Mouse (Mus musculus): ENCODE results near the gene Dnmt3l. TPM values are rescaled to one million over a fixed set of nuclear protein-coding genes. Genes with fewer than 3 reads are reported as not detected.

The Dnmt3l gene
- total and polyA plus RNA-seq, 2 experiments from 2014 or later: not detected

- no peaks in the 10 kb centered on the region for H3K4me1 ChIP-seq (ENCODE audit: control insufficient read depth, insufficient read depth)
- H3K27me3 ChIP-seq (ENCODE audit: control insufficient read depth, insufficient read depth, low read length): no peaks in the 10 kb centered on the region
- WGBS: 9% methylated on average over 16 of the region's 16 CpGs
- DNase-seq (ENCODE audit: low spot score): no peak
- H3K27ac ChIP-seq (ENCODE audit: low read depth): no peak overlapping the region
- H3K4me2 ChIP-seq (ENCODE audit: low read depth, low read length): peak overlapping the region; percentile 34
- no peaks in the 10 kb centered on the region for H3K9me3 ChIP-seq (replicated peaks; ENCODE audit: control insufficient read depth, low read length)
- ATAC-seq (ENCODE audit: insufficient read depth, low read depth): peak; percentile 27; the same call in 1 of the 2 replicates
- no peaks in the 10 kb centered on the region for H3K36me3 ChIP-seq (replicated peaks; ENCODE audit: control insufficient read depth, insufficient read depth, low read length)
- TF ChIP-seq EP300 (IDR thresholded peaks at IDR 0.05; ENCODE audit: low read depth): no peak
- no peak for TF ChIP-seq CTCF (IDR thresholded peaks at IDR 0.05; ENCODE audit: low read depth)
- no peak overlapping the region for H3K4me3 ChIP-seq (ENCODE audit: low read depth, low read length)
- no peak overlapping the region for H3K9ac ChIP-seq (replicated peaks; ENCODE audit: low read depth, low read length)
Observed at GRCm38 (mm10) chr10:78100989-78101780, 59.4 kb downstream of the Dnmt3l start.

DNA sequence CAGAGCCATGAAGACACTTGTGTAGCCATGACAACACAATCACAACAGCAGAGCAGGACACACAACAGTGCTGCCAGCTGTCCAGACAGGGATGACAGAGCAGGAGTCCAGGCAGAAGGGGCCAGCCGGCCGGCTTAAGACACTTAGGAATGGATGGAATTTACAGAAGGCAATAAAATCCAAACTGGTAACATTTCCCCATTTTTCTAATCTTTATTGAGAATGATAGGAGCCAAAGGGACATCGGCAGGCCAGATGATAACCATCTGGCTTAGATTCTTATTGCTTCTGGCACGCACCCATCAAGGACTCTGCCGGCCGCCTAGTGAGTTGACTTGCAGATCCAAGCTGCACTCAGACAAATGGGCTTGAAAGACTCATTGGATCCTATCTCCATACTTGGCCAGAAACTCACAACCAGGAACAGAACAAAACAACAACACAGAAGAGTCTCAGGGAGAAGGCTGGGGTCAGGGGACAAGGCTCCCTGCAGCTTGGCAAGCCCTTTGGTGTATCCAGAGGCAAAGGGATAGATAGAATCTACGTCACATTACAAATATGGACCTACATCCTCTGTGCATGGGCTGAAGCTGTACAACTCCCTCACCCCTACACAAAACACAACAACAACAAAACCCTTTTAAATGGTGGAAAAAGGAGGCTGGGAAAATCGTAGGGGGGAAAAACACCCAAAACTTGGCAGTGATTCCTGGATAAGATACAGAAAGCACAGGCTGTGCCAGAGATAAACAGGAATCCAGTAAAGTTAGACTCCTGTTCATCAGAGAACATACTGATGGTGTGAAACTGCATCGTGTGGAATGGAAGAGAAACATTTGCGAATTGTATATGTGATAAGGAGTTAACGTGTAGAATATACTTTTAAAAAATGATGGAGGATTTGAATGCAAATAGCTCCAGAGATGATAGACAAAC lies 63.1 kb downstream of the Dnmt3l start:
- 57% methylated on average over 11 of the region's 11 CpGs for WGBS
- no peaks in the 10 kb centered on the region for H3K27me3 ChIP-seq (ENCODE audit: control insufficient read depth, insufficient read depth, low read length)
- no peak for TF ChIP-seq EP300 (IDR thresholded peaks at IDR 0.05; ENCODE audit: low read depth)
- TF ChIP-seq CTCF (IDR thresholded peaks at IDR 0.05; ENCODE audit: low read depth): no peak
- H3K36me3 ChIP-seq (replicated peaks; ENCODE audit: control insufficient read depth, insufficient read depth, low read length): no peaks in the 10 kb centered on the region
- no peak overlapping the region for H3K4me2 ChIP-seq (ENCODE audit: low read depth, low read length)
- H3K4me1 ChIP-seq (ENCODE audit: control insufficient read depth, insufficient read depth): no peaks in the 10 kb centered on the region
- no peak overlapping the region for H3K27ac ChIP-seq (ENCODE audit: low read depth)
- DNase-seq (ENCODE audit: low spot score) (no peak), ATAC-seq (ENCODE audit: insufficient read depth, low read depth) (no peak)
- H3K9me3 ChIP-seq (replicated peaks; ENCODE audit: control insufficient read depth, low read length): no peaks in the 10 kb centered on the region; the same call in 1 of the 2 replicates
- H3K9ac ChIP-seq (replicated peaks; ENCODE audit: low read depth, low read length): no peak overlapping the region
- H3K4me3 ChIP-seq (ENCODE audit: low read depth, low read length): no peak overlapping the region

DNA sequence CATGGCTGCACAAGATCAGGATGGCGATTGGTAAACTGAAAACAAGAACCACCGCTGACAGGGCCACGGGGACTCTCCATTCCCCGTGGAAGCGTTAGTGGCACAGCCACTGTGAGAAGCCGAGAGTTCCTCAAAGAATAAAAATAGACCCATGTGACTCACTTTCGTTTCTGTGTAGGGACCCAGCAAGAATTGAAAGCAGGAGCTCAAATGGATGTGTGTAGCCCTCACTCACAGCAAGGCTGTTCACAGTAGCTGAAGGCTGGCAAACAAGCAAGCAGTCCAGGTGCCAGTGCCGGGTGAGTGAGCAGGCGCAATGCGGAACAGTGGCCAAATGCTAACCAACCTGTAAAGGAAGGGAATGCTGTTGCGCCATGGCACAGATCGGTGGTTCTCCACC lies 63.8 kb downstream of the Dnmt3l start:
- WGBS: 69% methylated on average over 12 of the region's 12 CpGs
- Histone ChIP-seq H3K27ac (ENCODE audit: low read depth) (no peak overlapping the region), H3K4me3 (ENCODE audit: low read depth, low read length) (no peak overlapping the region), H3K4me1 (ENCODE audit: control insufficient read depth, insufficient read depth) (no peaks in the 10 kb centered on the region), H3K27me3 (ENCODE audit: control insufficient read depth, insufficient read depth, low read length) (no peaks in the 10 kb centered on the region), H3K36me3 (replicated peaks; ENCODE audit: control insufficient read depth, insufficient read depth, low read length) (no peaks in the 10 kb centered on the region), H3K4me2 (ENCODE audit: low read depth, low read length) (no peak overlapping the region), H3K9me3 (replicated peaks; ENCODE audit: control insufficient read depth, low read length) (no peaks in the 10 kb centered on the region; the same call in 1 of the 2 replicates), H3K9ac (replicated peaks; ENCODE audit: low read depth, low read length) (no peak overlapping the region)
- ATAC-seq (ENCODE audit: insufficient read depth, low read depth) (no peak), DNase-seq (ENCODE audit: low spot score) (no peak)
- no peak for TF ChIP-seq CTCF (IDR thresholded peaks at IDR 0.05; ENCODE audit: low read depth)
- TF ChIP-seq EP300 (IDR thresholded peaks at IDR 0.05; ENCODE audit: low read depth): no peak

Other genes starting within 250 kb of the Dnmt3l start
- not detected in 2 replicates for gene Gm9639, start 246.9 kb upstream of the Dnmt3l start, total RNA-seq (2014; rRNA removed; ENCODE audit: low replicate concordance)
- not detected in 2 replicates for gene Gm9639, start 246.9 kb upstream of the Dnmt3l start, polyA plus RNA-seq (2015; fragmentation: Nextera tagmentation; extraction: Ambion mirVana)
- not detected in 2 replicates for gene Gm19668, start 242.8 kb upstream of the Dnmt3l start, total RNA-seq (2014; rRNA removed; ENCODE audit: low replicate concordance)
- not detected in 2 replicates for gene Gm19668, start 242.8 kb upstream of the Dnmt3l start, polyA plus RNA-seq (2015; fragmentation: Nextera tagmentation; extraction: Ambion mirVana)
- not detected in 2 replicates for gene Gm9507, start 230.1 kb upstream of the Dnmt3l start, total RNA-seq (2014; rRNA removed; ENCODE audit: low replicate concordance)
- gene Gm9507, start 230.1 kb upstream of the Dnmt3l start, polyA plus RNA-seq (2015; fragmentation: Nextera tagmentation; extraction: Ambion mirVana): not detected in 2 replicates
- not detected in 2 replicates for gene Gm2696, start 227.3 kb upstream of the Dnmt3l start, total RNA-seq (2014; rRNA removed; ENCODE audit: low replicate concordance)
- not detected in 2 replicates for gene Gm2696, start 227.3 kb upstream of the Dnmt3l start, polyA plus RNA-seq (2015; fragmentation: Nextera tagmentation; extraction: Ambion mirVana)
- not detected in 2 replicates for gene Krtap10-4, start 214.9 kb upstream of the Dnmt3l start, total RNA-seq (2014; rRNA removed; ENCODE audit: low replicate concordance)
- not detected in 2 replicates for gene Krtap10-4, start 214.9 kb upstream of the Dnmt3l start, polyA plus RNA-seq (2015; fragmentation: Nextera tagmentation; extraction: Ambion mirVana)
- gene Krtap10-10, start 206.0 kb upstream of the Dnmt3l start, total RNA-seq (2014; rRNA removed; ENCODE audit: low replicate concordance): not detected in 2 replicates
- gene Krtap10-10, start 206.0 kb upstream of the Dnmt3l start, polyA plus RNA-seq (2015; fragmentation: Nextera tagmentation; extraction: Ambion mirVana): not detected in 2 replicates
- not detected in 2 replicates for gene Gm36176, start 195.1 kb upstream of the Dnmt3l start, total RNA-seq (2014; rRNA removed; ENCODE audit: low replicate concordance)
- not detected in 2 replicates for gene Gm36176, start 195.1 kb upstream of the Dnmt3l start, polyA plus RNA-seq (2015; fragmentation: Nextera tagmentation; extraction: Ambion mirVana)
- not detected in 2 replicates for gene Gm10318, start 189.1 kb upstream of the Dnmt3l start, total RNA-seq (2014; rRNA removed; ENCODE audit: low replicate concordance)
- gene Gm10318, start 189.1 kb upstream of the Dnmt3l start, polyA plus RNA-seq (2015; fragmentation: Nextera tagmentation; extraction: Ambion mirVana): not detected in 2 replicates
- not detected in 2 replicates for gene Gm3285, start 180.0 kb upstream of the Dnmt3l start, total RNA-seq (2014; rRNA removed; ENCODE audit: low replicate concordance)
- not detected in 2 replicates for gene Gm3285, start 180.0 kb upstream of the Dnmt3l start, polyA plus RNA-seq (2015; fragmentation: Nextera tagmentation; extraction: Ambion mirVana)
- gene Lrrc3, start 139.4 kb upstream of the Dnmt3l start, total RNA-seq (2014; rRNA removed; ENCODE audit: low replicate concordance): 0.08 and 2.5 TPM in 2 replicates
- 0.54 and 0.63 TPM in 2 replicates for gene Lrrc3, start 139.4 kb upstream of the Dnmt3l start, polyA plus RNA-seq (2015; fragmentation: Nextera tagmentation; extraction: Ambion mirVana)
- 0.27 and 2.4 TPM in 2 replicates for gene Trpm2, start 71.4 kb upstream of the Dnmt3l start, total RNA-seq (2014; rRNA removed; ENCODE audit: low replicate concordance)
- gene Trpm2, start 71.4 kb upstream of the Dnmt3l start, polyA plus RNA-seq (2015; fragmentation: Nextera tagmentation; extraction: Ambion mirVana): 0.11 TPM in 2 replicates
- 14.8 and 48.9 TPM in 2 replicates for gene 1810043G02Rik, start 63.4 kb upstream of the Dnmt3l start, total RNA-seq (2014; rRNA removed; ENCODE audit: low replicate concordance)
- gene 1810043G02Rik, start 63.4 kb upstream of the Dnmt3l start, polyA plus RNA-seq (2015; fragmentation: Nextera tagmentation; extraction: Ambion mirVana): 18.1 and 18.6 TPM in 2 replicates
- gene Pfkl, start 31.9 kb upstream of the Dnmt3l start, total RNA-seq (2014; rRNA removed; ENCODE audit: low replicate concordance): 353 and 356 TPM in 2 replicates
- 68.9 and 71.0 TPM in 2 replicates for gene Pfkl, start 31.9 kb upstream of the Dnmt3l start, polyA plus RNA-seq (2015; fragmentation: Nextera tagmentation; extraction: Ambion mirVana)
- not detected in 2 replicates for gene Aire, start 1.7 kb downstream of the Dnmt3l start, total RNA-seq (2014; rRNA removed; ENCODE audit: low replicate concordance)
- not detected in 2 replicates for gene Aire, start 1.7 kb downstream of the Dnmt3l start, polyA plus RNA-seq (2015; fragmentation: Nextera tagmentation; extraction: Ambion mirVana)
- 6.1 and 7.4 TPM in 2 replicates for gene Icosl, start 27.4 kb downstream of the Dnmt3l start, total RNA-seq (2014; rRNA removed; ENCODE audit: low replicate concordance)
- gene Icosl, start 27.4 kb downstream of the Dnmt3l start, polyA plus RNA-seq (2015; fragmentation: Nextera tagmentation; extraction: Ambion mirVana): 1.2 and 1.9 TPM in 2 replicates
- gene D10Jhu81e, start 127.8 kb downstream of the Dnmt3l start, total RNA-seq (2014; rRNA removed; ENCODE audit: low replicate concordance): 438 and 442 TPM in 2 replicates
- gene D10Jhu81e, start 127.8 kb downstream of the Dnmt3l start, polyA plus RNA-seq (2015; fragmentation: Nextera tagmentation; extraction: Ambion mirVana): 87.9 and 92.0 TPM in 2 replicates
- gene Pwp2, start 143.2 kb downstream of the Dnmt3l start, total RNA-seq (2014; rRNA removed; ENCODE audit: low replicate concordance): 11.5 and 12.1 TPM in 2 replicates
- gene Pwp2, start 143.2 kb downstream of the Dnmt3l start, polyA plus RNA-seq (2015; fragmentation: Nextera tagmentation; extraction: Ambion mirVana): 6.2 and 6.9 TPM in 2 replicates
- gene Trappc10, start 202.7 kb downstream of the Dnmt3l start, total RNA-seq (2014; rRNA removed; ENCODE audit: low replicate concordance): 51.0 and 53.3 TPM in 2 replicates
- 13.2 and 13.6 TPM in 2 replicates for gene Trappc10, start 202.7 kb downstream of the Dnmt3l start, polyA plus RNA-seq (2015; fragmentation: Nextera tagmentation; extraction: Ambion mirVana)

Measured in heart, postnatal 0 days (tissue).